In the genomic region with DNA sequence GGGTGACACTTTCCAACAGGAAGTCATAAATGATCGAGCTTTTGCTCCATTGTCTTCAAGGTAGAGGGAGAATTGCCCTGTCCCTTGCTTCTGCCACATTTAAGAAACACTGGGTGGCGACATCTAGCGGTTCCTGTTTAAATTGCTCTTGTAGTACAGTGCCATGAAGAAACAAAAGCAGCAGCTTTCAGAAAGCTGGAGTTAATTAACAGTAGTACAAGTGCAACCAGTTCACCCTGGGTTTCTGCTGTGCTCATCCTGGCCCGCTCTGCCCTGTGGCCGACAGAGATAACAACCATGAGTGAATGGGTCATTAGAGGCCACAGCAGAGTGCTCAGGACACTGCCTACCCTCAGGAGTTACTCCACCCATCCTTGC, we compare ENCODE assay signal across 8 mouse cellular contexts.
A peak's percentile ranks its signal among the peaks of the same experiment; 100 is the strongest.
DNase-seq lines count a peak whose midpoint lies in the region; ATAC-seq and TF ChIP-seq lines count a peak whose summit lies in the region.

No protein-coding gene starts in this region.

- no peak overlapping the region for H3K27ac ChIP-seq in hindbrain, embryonic 11.5 days (ENCODE audit: low read depth, low read length)
- no peak overlapping the region for H3K27ac ChIP-seq in lung, embryonic 14.5 days (ENCODE audit: low read depth)

- no peak overlapping the region for H3K4me3 ChIP-seq in hindbrain, embryonic 11.5 days (ENCODE audit: low read depth, low read length)
- no peak overlapping the region for H3K4me3 ChIP-seq in lung, embryonic 14.5 days (ENCODE audit: low read depth, low read length)

- H3K4me2 ChIP-seq in hindbrain, embryonic 11.5 days (replicated peaks; ENCODE audit: low read depth, low read length), result no peak overlapping the region
- H3K4me2 ChIP-seq in lung, embryonic 14.5 days, result no peak overlapping the region

- TF ChIP-seq CTCF in lung, embryonic 14.5 days (IDR thresholded peaks at IDR 0.05; ENCODE audit: low read depth), result peak; percentile 86

- H3K9me3 ChIP-seq in hindbrain, embryonic 11.5 days (ENCODE audit: control insufficient read depth, low read length), result no peaks in the 10 kb centered on the region
- no peaks in the 10 kb centered on the region for H3K9me3 ChIP-seq in lung, embryonic 14.5 days (ENCODE audit: low read depth, low read length)

- ATAC-seq in hindbrain, embryonic 11.5 days (ENCODE audit: low FRiP score), result peak; percentile 52
- ATAC-seq in lung, embryonic 14.5 days (ENCODE audit: insufficient read depth), result peak; percentile 63

- peak; percentile 76 for DNase-seq in R1 (ENCODE audit: low read depth, low spot score)
- DNase-seq in cerebellum, postnatal 14 days, result peak; percentile 90 to 91
- peak; percentile 46 to 78 for DNase-seq in frontal cortex, postnatal 14 days (ENCODE audit: low spot score in 2 of 2)
- peak; percentile 89 for DNase-seq in hindbrain, embryonic 11.5 days (ENCODE audit: low spot score)
- DNase-seq in layer of hippocampus, adult 9-10 months (ENCODE audit: low spot score), result peak; percentile 85
- peak; percentile 95 for DNase-seq in lung, embryonic 14.5 days
- DNase-seq in ovary, postnatal 36 days (ENCODE audit: low spot score), result peak; percentile 41
- DNase-seq in thymus, postnatal 4 days, result peak; percentile 77

- no peaks in the 10 kb centered on the region for H3K36me3 ChIP-seq in hindbrain, embryonic 11.5 days (ENCODE audit: control insufficient read depth, insufficient read depth, low read length)
- H3K36me3 ChIP-seq in lung, embryonic 14.5 days (ENCODE audit: insufficient read depth), result no peaks in the 10 kb centered on the region

- no peak overlapping the region; the same call in 1 of the 2 replicates for H3K9ac ChIP-seq in hindbrain, embryonic 11.5 days (ENCODE audit: low read depth, low read length)
- no peak overlapping the region for H3K9ac ChIP-seq in lung, embryonic 14.5 days

- WGBS in hindbrain, embryonic 11.5 days, result 4% methylated on average over 5 of the region's 5 CpGs
- WGBS in lung, embryonic 14.5 days, result 0% methylated on average over 5 of the region's 5 CpGs

- H3K4me1 ChIP-seq in hindbrain, embryonic 11.5 days (replicated peaks; ENCODE audit: control insufficient read depth, insufficient read depth, low read length), result no peaks in the 10 kb centered on the region
- no peaks in the 10 kb centered on the region for H3K4me1 ChIP-seq in lung, embryonic 14.5 days (ENCODE audit: insufficient read depth)

- H3K27me3 ChIP-seq in hindbrain, embryonic 11.5 days (ENCODE audit: control insufficient read depth, insufficient read depth, low read length), result no peaks in the 10 kb centered on the region
- H3K27me3 ChIP-seq in lung, embryonic 14.5 days (ENCODE audit: insufficient read depth, low read length), result no peaks in the 10 kb centered on the region

Comparison
In these comparisons a context has a peak if more than half of its experiments do, and no peak if none do; other contexts are left out.
1. DNase-seq: peak in every context shown above with its lines; median percentile 95 in lung, embryonic 14.5 days; 90 in cerebellum, postnatal 14 days; 89 in hindbrain, embryonic 11.5 days; 85 in layer of hippocampus, adult 9-10 months; 77 in thymus, postnatal 4 days; 76 in R1; 62 in frontal cortex, postnatal 14 days; 41 in ovary, postnatal 36 days.